Mouse (Mus musculus) monocyte, adult 5-6 weeks (primary cell): Measurements from ENCODE around the gene Pxk. TPM values are rescaled to one million over a fixed set of nuclear protein-coding genes. Genes with fewer than 3 reads are reported as not detected.
"Not testable (repeated sequence)": the region's sequence is repeated elsewhere in the genome, so short reads cannot be mapped to it uniquely, and the experiment has no call there.

Experiments
- ATAC-seq: fragments of 153-309, 156-312 bp; replicated peaks from 2 replicates; pipeline ENCODE4 v1.8.0; 2017; ENCODE audit warnings: mild to moderate bottlenecking; ENCODE audit not compliant: low TSS enrichment, insufficient number of reproducible peaks, severe bottlenecking, poor library complexity, low FRiP score
- total RNA-seq: library from RNA; stranded (forward); fragments of 200-1000, 200-491, 200-594 nt; gene quantifications from 3 replicates; pipeline ENCODE4 v1.2.3, GENCODE M21; 2017

Pxk gene
- total RNA-seq, 1 experiment from 2014 or later = 39.6 TPM

GRCm38 (mm10) chr14:8135130-8135529, 37.1 kb downstream of the Pxk start:
- ATAC-seq = no peak

DNA sequence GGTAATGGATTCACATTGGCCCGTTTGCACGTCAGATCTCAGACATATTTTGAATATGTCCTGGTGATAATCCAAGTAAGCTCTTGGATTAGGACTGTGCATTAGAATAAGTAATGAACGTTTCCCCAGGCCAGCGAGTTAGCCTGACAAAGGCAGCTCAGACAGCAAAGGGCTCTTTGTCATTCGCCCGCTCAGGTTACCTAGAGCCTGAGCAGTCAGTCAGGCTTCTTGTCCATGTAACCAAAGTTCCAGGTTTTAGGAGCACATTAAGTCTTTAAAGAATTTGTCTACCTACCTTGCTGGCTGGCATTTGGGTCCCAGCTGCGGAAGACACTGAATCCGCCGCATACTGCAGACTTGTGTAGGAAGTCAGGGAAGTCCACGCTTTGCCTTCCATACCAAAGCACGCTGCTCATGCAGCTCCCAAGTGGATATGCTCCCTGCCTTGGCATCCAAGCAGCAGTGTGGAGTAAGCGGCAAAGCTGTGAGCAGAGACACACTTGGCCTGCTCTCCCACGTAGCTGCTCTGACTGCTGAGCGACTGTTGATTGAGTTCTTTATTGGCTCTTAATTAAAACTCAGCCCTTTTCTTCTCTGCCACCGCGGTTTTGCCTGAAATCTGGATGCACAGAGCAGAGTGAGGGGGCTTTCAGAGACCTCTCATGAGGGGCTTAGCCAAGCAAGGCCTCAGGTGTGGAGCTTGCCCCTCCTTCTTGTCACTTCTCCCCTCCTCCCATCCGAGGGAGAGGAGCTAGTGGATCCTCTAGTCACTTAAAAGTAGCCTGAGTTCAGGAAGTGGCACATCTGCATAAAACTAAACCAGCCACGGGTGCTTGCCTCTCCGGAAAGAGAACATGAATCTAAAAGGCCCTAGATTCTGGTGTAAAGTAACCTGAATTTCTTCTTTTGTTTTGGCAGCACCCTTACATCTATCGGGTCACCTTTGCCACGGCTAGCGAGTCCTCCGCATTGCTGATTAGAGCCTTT, 42.0 kb downstream of the Pxk start:
- ATAC-seq = no peak

- ATAC-seq = no peak
Measured at GRCm38 (mm10) chr14:8141131-8141530, 43.1 kb downstream of the Pxk start.

DNA sequence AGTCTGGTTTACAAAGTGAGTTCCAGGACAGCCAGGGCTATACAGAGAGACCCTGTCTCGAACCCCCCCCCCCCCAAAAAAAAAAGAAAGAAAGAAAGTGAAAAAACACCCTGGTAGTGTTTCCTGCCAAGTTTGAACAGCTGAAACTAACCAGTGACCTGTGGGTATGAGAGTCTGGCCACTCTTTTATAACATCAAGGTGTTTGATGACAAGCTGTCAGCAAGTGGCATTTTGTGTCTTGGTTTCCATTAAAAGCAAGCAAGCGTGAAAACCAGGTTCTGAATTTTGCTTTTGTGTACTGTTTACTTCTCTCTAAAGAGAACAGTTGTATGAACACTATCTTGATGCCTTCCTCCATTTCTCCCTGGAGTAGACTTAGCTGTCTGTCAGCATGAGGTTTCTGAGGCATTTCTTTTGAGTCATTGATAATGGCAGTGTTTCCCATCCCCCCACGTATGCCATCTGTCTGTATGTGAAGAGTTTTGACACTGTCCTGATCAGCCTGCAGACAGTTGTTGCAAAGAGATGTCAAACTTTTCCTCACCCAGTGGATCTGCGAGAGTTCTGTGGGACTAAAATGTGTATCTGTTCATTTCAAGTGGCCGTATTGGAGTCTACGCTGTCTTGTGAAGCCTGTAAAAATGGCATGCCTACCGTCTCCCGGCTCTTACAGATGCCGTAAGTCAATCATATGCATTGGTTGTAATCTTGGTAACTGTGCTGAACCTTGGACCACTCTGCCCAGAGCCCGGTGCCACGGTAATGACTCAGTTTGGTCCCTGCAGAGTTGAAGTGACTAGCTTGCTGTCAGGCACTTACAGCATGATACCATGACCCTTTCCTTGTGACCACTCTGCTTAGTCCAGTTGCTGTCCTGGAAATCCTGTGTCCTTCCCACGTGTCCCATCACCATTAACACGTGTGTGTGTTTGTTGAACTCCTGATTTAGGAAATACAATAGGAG, 47.9 kb downstream of the Pxk start:
- ATAC-seq = no peak

DNA sequence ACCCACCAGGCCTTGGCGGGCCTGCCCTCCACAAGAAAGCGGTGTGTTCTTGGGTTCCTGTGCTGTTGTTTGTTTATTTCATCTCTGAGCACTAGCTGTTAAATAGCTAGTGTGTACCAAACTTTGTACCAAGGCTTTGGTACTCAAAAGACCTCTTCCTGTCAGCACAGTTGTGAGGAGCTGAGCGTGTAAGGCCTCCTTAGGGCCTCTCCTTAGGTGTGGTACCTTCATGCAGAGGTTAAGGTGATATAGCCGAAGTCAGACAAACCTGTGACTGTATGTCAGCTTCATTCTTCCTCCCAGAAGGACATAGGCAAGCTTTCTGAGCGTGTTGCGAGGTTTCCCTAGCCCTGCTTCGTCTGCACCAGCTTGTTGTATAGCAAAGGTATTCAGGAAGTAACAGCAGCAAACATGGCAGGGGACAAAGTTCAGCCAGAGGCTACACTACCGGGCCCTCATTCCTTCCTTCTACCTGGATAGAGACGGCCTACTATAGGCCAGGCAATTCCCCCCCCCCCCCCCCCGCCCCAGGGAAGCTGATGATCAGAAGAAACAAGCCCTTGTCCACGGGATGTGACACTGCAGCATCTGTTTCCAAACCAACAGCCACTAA, 48.7 kb downstream of the Pxk start:
- ATAC-seq = no peak

DNA sequence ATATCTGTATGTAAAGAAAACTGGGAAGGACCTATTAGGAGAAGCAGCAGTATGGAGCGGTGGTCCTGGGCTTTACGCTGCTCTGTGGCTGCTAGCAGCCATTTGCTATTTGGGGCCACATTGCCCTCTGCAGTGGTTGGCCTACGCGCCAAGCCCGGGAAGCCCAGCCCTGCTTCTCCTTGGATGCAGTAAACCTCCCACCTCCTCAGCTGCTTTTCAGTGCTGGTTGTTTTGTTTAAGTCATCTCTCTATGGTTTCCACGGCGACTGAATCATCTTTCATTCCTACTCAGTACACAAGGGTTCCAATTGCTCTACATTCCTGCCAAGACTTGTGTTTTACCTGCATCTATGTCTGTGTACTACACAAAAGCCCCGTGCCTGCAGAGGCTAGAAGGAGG, 50.8 kb downstream of the Pxk start:
- ATAC-seq = no peak

- no peak for ATAC-seq
Measured at GRCm38 (mm10) chr14:8151757-8152156, 53.7 kb downstream of the Pxk start.

DNA sequence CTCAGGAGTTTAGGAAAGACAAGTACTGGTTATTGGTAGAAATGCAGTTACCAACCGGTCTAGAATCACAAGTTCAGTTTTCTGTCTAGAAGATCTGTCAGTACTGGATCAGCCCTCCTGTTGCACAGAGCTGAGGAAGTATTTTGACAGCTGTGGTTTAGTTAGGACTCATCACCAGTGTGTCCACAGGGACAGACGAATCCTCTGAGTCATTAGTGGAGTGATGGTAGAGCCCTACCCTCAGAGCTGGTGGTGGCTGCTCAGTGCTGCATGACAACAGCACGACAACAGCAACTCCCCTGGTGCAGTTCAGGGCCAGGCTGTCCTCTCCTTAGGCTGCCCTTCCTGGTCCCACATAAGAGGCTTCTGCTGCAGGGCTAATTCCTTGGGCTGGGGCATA, 56.1 kb downstream of the Pxk start:
- ATAC-seq = no peak

- no peak for ATAC-seq
Measured at GRCm38 (mm10) chr14:8156947-8157346, 58.9 kb downstream of the Pxk start.

DNA sequence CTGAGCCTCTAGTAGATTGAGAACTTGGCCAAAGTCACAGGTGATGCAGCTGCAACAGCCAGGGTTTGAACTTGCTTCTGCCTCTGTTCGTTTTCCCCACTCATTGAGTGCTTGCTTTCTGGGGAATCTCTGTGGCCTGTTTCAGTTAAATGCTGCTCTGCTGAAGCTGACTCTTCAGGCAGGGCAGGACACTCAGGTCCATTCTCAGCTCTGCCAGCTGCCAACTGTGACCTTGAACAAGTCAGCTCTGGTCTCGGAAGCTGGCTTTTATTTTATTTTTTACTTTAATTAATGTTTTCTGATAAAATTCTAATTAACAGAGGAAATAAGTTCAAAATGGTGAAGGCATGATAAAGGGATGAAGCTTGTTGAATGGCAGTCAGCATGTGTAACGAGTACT, 60.7 kb downstream of the Pxk start:
- no peak for ATAC-seq

DNA sequence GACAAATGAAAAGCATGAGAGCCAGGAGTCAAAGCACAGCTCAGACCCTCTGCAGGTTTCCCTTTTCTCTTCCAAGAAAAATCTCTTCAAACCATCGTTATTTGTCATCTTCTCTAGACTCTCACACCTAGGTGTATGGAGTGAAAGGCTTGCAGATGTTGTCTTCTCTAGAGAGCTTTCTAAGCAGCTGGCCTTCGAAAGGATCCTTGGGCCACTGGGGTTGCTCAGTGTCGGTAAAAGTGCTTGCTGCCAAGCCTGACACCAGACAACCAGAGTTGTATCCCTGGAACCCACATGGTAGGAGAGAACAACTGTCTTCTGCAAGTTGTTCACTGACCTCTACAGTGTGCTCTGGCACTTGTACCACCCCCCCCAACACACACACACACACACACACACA, 61.1 kb downstream of the Pxk start:
- no peak for ATAC-seq

- ATAC-seq = 0 out of 2 replicates have a peak, but pooled peaks have one; percentile 21
Measured at GRCm38 (mm10) chr14:8161777-8162176, 63.8 kb downstream of the Pxk start.

GRCm38 (mm10) chr14:8164463-8164862, 66.5 kb downstream of the Pxk start:
- ATAC-seq = no peak

- ATAC-seq = peak; percentile 95
Measured at GRCm38 (mm10) chr14:8172507-8173410, 74.7 kb downstream of the Pxk start, which contains the start of gene Pdhb. TSS of gene Pdhb (minus strand) at chr14:8173025.

GRCm38 (mm10) chr14:8173542-8174250, 75.7 kb downstream of the Pxk start:
- ATAC-seq = not testable (repeated sequence)

- no peak for ATAC-seq
Measured at GRCm38 (mm10) chr14:8174634-8175033, 76.6 kb downstream of the Pxk start.

- ATAC-seq = no peak
Measured at GRCm38 (mm10) chr14:8176251-8176650, 78.2 kb downstream of the Pxk start.
